Mouse (Mus musculus) C2C12 (cell line): ENCODE measurements at regions not wholly inside any gene's neighbourhood (a gene's known extent, or its start where the extent isn't known, plus 50 kb on each side); places are given as distances from the start of the nearest gene placed in this dataset.

Source experiments
- CTCF ChIP-seq: IDR thresholded peaks from one replicate; pipeline ENCODE4 v1.5.1; 2011; ENCODE audit not compliant: control insufficient read depth, insufficient read depth, insufficient read length
- MYOG ChIP-seq: IDR thresholded peaks from one replicate; pipeline ENCODE4 v1.6.1; 2011; ENCODE audit not compliant: control insufficient read depth, insufficient read length; ENCODE audit errors: extremely low read depth
- USF1 ChIP-seq: IDR thresholded peaks from one replicate; pipeline ENCODE4 v1.6.1; 2011; ENCODE audit warnings: low read depth, mild to moderate bottlenecking, control low read depth, moderate library complexity

- TF ChIP-seq USF1, result no peak
- no peak for TF ChIP-seq MYOG
- TF ChIP-seq CTCF, result no peak
These were observed 310.1 kb upstream of the Actbl2 start for GRCm38 (mm10) chr13:110944683-110945082.
